Mouse (Mus musculus) lung, postnatal 25 days (tissue): ENCODE results near the gene Chrm3.

Source experiments
- DNase-seq: peaks from one replicate; pipeline ENCODE4 v3.0.0; 2022; ENCODE audit warnings: low spot score

Gene Chrm3

DNA sequence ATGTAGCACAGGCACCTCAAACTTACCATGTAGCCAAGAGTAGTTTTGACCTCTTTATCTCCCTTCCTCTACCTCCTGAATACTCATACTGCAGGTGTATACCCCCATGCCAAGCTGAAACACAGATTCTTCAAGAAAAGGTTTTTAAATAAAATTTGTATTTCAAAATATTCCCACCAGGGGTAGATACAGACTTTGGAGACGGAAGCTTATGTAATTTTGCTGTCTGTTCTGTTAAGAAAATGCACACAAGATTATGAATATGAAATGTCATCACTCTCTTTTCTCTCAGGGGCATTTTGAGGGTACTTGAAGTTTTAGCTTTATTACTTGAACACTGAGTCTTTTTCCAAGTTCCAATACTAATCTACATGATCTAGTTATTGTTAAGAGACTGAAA, 469.6 kb downstream of the Chrm3 start:
- DNase-seq, result no peak

DNA sequence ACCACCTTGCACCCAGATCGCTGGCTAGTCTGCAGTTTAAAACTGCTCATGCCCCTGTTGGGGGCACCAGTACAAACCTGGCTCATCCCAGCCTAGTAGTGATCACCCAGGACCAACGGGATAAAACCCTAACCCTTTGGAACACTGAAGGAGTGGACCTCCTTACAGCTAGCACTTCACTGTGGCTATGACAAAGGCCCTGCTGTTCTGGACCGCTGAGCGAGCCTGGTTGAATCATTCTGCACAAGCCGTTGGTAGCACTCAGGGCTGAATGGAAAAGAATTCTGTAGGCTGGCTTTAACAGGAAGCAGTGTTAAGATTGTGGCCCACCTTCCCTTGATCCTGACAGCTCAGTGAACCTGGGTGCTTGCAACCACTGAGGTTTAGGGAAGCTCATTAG, 470.2 kb downstream of the Chrm3 start:
- no peak for DNase-seq

DNA sequence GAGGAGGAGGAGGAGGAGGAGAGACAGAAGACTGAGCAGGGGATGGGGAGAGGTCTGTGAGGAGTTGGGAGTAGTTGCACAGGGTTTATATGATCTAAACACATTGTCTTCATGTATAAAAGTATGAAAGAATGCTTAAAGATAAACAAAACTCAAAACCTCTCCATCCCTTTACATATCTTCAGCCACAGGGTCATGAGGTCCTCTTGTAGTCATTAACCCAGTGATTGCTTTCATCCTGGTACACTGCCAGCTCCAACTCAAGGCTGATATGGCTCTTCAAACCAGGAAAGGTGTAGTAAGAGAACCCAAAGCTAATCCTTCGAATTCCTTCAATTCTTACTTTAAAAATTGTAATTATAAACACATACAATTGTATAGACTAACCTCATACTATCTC, 470.7 kb downstream of the Chrm3 start:
- DNase-seq, result no peak

DNA sequence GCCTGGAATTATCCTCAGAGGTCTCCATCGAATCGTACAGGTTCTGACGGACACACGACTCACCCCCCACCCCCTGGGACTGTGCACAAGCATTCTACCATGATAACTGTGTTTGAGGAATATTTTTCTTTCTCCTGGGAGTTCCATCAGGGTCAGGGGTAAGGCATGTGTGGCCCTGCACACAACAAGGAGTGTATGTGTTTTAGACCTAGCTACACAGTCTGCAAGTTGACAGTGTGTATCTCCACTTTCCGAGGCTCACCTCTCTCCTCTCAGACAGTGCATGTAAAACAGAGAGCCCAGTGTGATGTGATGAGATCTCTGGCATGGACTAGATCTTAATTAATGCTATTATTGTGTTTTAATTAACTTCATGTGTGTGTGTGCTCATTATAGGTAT, 472.4 kb downstream of the Chrm3 start:
- DNase-seq, result no peak

DNA sequence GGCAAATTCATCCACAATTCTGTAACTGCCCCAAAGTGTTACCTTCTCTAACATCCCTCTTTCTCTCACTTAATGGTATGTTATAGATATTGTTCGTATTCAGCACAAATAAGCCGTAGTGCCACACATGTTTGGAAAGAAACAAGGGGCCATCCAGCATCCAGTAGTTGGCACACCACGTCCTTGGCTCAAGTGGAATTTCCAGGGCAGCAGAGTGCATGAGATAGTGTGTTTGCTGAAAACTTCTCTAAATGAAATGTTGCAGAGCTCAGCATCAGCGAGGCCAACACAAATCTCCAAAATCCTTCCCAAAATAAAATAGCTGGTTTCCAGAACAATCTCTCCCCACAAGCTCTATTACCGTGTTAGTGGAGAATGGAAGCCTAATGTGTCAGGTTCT, 473.4 kb downstream of the Chrm3 start:
- DNase-seq, result no peak

DNA sequence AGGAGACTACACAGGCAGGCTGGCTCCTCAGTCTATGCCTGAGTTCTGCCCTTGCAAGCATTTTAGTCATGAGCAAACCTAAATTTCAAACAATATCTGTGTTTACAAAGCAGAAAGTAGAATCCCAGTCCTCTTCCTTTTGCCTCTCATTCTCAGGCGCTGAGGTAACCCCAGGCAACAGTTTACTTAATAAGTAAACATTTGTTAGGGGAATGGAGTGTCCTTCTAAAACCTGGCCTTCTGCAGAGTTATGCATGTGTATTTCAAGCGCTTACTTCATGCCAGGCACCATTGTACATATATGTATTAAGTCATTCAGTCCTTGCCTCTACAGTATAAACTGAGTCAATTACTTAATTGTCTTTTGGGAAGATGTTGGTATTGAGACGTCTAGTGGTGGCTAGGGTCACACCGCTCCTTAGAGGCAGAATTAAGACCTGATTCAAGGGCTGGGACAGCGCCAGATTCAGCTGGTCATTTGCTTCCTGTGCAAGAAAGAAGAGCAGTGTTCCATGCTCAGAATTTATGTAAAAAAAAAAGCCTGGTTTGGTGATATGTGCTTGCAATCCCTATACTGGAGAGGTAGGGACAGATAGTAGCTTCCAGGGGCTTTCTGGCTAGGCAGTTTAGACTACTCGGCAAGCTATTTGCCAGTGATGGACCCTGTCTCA, 474.0 kb downstream of the Chrm3 start:
- peak; percentile 34 for DNase-seq

DNA sequence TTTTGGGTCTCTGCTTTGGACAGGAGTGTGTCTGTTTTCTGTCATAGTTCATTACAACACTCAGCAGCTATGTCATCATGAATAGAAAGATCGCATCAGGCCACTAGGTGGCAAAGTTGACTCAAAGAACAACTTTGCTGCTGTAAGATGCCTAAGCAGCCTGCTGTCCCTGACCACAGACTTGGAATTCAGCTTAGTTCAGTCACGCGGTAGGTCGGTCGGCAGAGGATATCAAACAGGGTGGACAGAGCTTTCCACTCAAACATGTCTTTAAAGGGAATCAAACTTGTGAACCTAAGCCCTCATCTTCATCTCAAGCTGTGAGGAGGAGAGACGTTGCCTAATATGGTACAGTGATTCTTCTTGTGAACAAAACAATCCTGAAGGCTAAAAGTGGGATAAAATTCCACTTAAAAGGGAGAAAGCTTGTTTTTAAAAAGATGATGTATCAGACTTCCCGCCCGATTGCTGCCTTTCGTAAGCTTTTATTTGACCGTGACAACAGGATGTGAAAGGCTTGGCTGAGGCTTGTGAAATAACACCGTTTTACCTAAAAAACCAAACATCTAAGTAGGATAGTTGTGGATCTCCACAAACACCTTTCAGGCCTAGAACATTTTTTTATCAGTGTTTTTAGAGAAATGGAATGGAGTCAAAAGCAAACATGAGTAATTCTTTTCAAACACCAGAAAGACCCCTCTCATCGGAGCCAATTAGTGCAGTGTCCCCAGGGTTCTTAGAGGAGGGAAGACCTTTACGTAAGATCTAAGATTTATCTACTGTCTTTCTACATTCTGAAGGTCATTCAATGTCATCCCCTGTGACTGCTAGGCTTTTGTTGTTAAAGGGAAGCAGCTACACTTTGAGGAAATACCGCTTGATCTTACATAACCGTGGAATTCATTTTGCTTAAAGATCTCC, 478.0 kb downstream of the Chrm3 start:
- DNase-seq, result peak; percentile 85

DNA sequence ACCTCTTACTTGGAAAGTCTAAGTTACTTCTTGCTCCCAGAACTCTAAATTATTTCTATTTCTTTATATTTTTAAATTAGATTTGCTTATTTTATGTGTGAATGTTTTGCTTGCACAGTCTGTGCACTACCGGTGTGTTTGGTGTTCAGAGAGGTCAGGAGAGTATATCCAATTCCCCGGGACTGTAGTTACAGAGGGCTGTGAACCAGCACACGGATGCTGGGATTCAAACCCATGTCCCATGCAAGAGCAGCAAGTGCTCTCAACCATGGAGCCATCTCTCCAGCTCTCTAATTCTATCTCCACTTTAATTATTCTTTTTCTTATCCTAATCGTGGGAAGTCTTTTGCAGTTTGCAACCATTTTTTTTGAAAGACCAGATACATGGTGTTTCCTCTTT, 478.7 kb downstream of the Chrm3 start:
- no peak for DNase-seq

DNA sequence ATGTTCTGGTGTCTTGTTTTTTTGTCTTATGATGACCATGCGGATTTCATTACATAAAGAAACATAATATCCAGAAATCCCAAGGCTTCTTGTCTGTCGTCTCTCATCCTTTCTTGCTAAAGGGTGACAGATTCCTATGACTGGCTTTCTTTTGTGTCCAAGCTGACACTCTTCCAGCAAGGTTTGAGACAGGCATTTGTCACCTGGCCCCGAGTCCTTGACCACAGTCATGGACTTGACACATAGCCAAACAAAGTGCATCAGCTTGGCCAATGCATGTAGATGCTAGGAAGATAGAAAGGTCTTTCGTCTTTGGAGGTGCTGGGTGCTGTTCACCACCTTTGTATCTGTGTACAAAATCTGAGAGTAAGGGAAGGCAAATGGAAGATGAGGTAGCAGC, 480.2 kb downstream of the Chrm3 start:
- DNase-seq, result no peak

DNA sequence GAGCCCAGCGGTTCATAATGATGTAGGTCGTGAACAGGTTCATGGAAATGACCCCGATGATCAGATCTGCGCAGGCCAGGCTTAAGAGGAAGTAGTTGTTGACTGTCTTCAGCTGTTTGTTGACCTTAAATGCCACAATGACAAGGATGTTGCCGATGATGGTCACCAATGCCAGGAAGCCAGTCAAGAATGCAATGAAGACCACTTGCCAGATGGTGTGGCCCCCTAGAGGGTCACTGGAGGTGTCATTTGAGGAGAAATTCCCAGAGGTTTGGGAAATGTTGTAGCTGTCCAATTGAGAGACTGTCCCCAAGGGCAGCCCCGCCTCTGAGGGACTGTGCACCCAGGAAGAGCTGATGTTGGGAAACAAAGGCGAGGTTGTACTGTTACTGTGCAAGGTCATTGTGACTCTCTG, 482.0 kb downstream of the Chrm3 start:
- DNase-seq, result no peak

DNA sequence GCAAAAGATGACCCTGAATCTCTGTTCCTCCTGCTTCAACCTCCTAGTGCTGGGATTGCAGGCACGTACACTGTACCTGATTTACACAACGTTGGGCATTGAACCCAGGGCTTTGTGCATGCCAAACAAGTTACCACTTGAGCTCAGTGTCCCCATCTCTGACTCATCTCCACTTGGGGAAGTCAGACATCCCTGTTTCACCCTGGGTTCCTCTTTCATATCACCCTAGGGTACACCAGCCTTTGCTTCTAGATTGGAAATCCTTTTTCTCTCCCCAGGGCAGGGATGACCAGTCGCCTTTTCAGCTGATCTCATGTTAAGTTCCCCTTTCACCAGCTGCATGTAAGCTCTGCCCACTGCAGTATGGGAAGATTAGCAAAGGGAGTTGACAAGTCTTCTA, 487.3 kb downstream of the Chrm3 start:
- DNase-seq, result peak; percentile 41

DNA sequence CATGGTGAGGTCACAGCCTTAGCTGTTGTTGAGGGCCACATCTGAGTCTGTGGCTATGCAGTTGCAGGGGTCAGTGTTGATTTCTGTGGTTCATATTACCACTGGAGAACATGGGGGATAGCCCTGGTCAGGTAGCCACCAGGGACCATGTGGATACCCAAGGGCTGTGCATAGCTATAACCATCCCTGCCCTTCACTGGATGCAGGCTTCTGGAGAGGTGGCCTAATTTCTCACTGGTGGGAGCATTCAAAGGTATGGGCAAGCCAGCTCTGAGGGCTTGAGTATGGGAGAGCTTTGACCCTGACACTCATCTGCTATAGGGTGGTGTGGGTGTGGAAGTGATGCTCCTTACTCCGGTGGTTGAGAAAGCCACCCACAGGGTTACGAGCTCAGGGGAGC, 494.5 kb downstream of the Chrm3 start:
- no peak for DNase-seq

DNA sequence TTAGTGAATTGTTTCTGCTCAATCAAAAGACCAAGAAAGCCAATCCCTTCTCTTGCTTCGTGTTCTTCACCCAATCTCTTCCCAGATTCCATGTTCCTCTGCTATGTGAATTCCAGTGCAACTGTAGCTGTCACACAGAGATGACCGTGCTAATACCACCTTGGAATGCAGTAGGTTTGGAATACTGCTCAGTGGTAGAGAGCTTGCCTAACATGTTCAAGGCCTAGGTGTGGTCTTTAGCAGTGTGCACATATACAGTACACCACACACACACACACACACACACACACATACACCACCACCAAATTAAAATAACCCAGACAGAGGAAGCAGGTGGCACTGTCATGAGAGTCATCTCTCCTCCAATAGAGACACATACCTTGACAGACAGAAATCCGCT, 513.1 kb downstream of the Chrm3 start:
- DNase-seq, result no peak

DNA sequence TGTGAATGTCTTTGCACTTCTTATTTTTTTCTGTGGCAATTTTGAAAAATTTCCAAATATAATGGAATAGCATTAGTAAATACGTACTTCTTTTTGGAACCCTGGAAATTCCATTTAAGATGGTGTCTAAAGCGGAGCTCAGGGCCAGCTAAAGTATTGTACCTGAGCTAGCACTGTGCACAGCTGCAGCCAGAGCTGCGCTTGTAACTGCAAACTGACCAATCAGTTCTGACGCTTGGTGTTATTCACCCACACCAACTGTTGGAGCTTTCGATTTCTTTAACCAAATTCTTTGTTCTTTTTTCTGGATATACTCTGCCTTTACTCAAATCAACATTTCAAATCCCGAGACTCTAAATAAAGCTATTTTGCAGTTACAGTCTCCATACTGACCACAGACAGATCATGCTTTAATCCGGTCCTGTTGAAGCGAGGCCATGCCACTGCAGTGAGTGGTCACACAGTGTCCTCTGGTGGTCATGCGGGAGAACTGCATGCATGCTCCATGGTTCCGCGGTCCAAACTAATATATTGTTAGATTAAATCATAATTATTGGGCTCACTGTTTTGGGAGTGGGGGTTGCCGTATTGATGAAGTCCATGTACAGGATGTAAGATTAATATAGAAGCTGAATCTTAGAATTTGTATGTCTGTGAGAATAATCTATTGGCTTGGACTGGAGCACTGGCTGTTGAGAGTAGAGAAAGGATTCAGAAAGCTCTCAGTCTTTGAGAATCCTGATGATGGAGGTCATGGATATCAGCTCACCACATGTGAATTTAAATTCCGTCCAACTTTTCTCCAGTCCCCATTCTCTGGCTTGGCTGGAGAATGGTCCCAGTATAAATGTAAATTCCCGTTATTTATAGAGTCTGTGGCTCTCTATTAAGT, 513.9 kb downstream of the Chrm3 start:
- peak; percentile 42 for DNase-seq

DNA sequence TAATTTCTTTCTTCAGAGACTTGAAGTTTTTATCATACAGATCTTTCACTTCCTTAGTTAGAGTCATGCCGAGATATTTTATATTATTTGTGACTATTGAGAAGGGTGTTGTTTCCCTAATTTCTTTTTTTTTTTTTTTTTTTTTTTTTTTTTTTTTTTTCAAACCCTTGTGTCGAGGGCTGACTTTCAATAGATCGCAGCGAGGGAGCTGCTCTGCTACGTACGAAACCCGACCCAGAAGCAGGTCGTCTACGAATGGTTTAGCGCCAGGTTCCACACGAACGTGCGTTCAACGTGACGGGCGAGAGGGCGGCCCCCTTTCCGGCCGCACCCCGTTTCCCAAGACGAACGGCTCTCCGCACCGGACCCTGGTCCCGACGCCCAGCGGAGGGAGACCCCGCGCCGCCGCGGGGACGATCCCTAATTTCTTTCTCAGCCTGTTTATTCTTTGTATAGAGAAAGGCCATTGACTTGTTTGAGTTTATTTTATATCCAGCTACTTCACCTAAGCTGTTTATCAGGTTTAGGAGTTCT, 526.4 kb downstream of the Chrm3 start:
- peak; percentile 47 for DNase-seq

DNA sequence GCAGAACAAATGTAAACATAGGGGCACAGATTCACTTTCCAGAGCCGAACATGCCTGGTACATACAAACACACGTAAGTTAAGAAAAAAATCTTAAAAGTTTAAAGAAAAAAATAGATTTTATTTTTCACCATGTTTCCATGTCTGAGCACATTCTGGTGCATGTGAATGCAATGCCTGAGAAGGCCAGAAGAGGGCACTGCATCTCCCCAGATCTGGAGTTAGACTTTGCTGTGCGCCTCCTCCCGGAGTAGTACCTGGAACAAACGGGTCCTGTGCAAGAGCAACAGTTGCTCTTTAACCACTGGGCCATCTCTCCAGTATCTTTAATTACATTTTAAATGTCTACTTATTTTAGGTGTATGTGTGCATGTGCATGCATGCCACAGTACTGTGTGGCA, 534.4 kb downstream of the Chrm3 start:
- DNase-seq, result peak; percentile 23
